Mouse (Mus musculus) heart, postnatal 4 days (tissue): Measurements from ENCODE around the gene Fhad1. TPM values are rescaled to one million over a fixed set of nuclear protein-coding genes. Genes with fewer than 3 reads are reported as not detected.

Experiments used
- DNase-seq: peaks from one replicate; pipeline ENCODE4 v3.0.0; 2021
- total RNA-seq, 2 experiments: library from RNA; stranded (reverse); gene quantifications; 2 replicates each; pipeline ENCODE4 v1.2.3; 2021

The Fhad1 gene
- total RNA-seq, 2 experiments from 2014 or later, result 1.2 to 1.4 TPM

- no peak for DNase-seq
Measured at GRCm38 (mm10) chr4:141881289-141881914, 133.5 kb downstream of the Fhad1 start.

- no peak for DNase-seq
Measured at GRCm38 (mm10) chr4:141879875-141880274, 135.0 kb downstream of the Fhad1 start.

- DNase-seq, result no peak
Measured at GRCm38 (mm10) chr4:141879074-141879473, 135.8 kb downstream of the Fhad1 start.

- no peak for DNase-seq
Measured at GRCm38 (mm10) chr4:141878621-141879020, 136.3 kb downstream of the Fhad1 start.

- DNase-seq, result no peak
Measured at GRCm38 (mm10) chr4:141875481-141876108, 139.3 kb downstream of the Fhad1 start.

- peak; percentile 87 for DNase-seq
Measured at GRCm38 (mm10) chr4:141874601-141875460, 140.1 kb downstream of the Fhad1 start, which contains the start of gene Efhd2. Gene Efhd2 (minus strand): TSS chr4:141874920.

GRCm38 (mm10) chr4:141874111-141874600 lies 140.7 kb downstream of the Fhad1 start:
- no peak for DNase-seq

GRCm38 (mm10) chr4:141872977-141873376 lies 141.9 kb downstream of the Fhad1 start:
- DNase-seq, result no peak

GRCm38 (mm10) chr4:141871909-141872308 lies 143.0 kb downstream of the Fhad1 start:
- no peak for DNase-seq

GRCm38 (mm10) chr4:141871333-141871725 lies 143.6 kb downstream of the Fhad1 start:
- no peak for DNase-seq

GRCm38 (mm10) chr4:141870666-141871332 lies 144.1 kb downstream of the Fhad1 start:
- DNase-seq, result no peak

- DNase-seq, result no peak
Measured at GRCm38 (mm10) chr4:141869436-141870215, 145.3 kb downstream of the Fhad1 start.

GRCm38 (mm10) chr4:141868051-141868450 lies 146.8 kb downstream of the Fhad1 start:
- no peak for DNase-seq

GRCm38 (mm10) chr4:141867498-141867897 lies 147.4 kb downstream of the Fhad1 start:
- peak; percentile 84 for DNase-seq

GRCm38 (mm10) chr4:141866933-141867490 lies 147.9 kb downstream of the Fhad1 start:
- peak; percentile 75 for DNase-seq

GRCm38 (mm10) chr4:141865600-141865999 lies 149.3 kb downstream of the Fhad1 start:
- no peak for DNase-seq

GRCm38 (mm10) chr4:141865006-141865405 lies 149.9 kb downstream of the Fhad1 start:
- no peak for DNase-seq

- DNase-seq, result no peak
Measured at GRCm38 (mm10) chr4:141864506-141864905, 150.4 kb downstream of the Fhad1 start.

- no peak for DNase-seq
Measured at GRCm38 (mm10) chr4:141863726-141864280, 151.1 kb downstream of the Fhad1 start.

GRCm38 (mm10) chr4:141862867-141863266 lies 152.0 kb downstream of the Fhad1 start:
- DNase-seq, result no peak
